Mouse (Mus musculus) right cerebral cortex, postnatal 36 days (tissue): ENCODE data around the gene 4931406C07Rik.

ENCODE experiments used
- DNase-seq, 2 experiments: peaks; one replicate each; pipeline ENCODE4 v3.0.0; 2022; ENCODE audit warnings: low spot score in 2 of 2, mixed read lengths in 1 of 2

4931406C07Rik gene

GRCm38 (mm10) chr9:15238297-15238990 is 67.8 kb downstream of the 4931406C07Rik start:
- DNase-seq, result no peak

- DNase-seq, result no peak
These were observed 68.5 kb downstream of the 4931406C07Rik start for GRCm38 (mm10) chr9:15237516-15238296.

GRCm38 (mm10) chr9:15235986-15236385 is 70.3 kb downstream of the 4931406C07Rik start:
- no peak for DNase-seq

GRCm38 (mm10) chr9:15233604-15234003 is 72.6 kb downstream of the 4931406C07Rik start:
- DNase-seq, result no peak
